Mouse (Mus musculus) frontal cortex, postnatal 10 days (tissue): ENCODE data around the gene Gm29735.
"Not testable (repeated sequence)": the region's sequence is repeated elsewhere in the genome, so short reads cannot be mapped to it uniquely, and the experiment has no call there.

ENCODE experiments used
- DNase-seq, 2 experiments: peaks; one replicate each; pipeline ENCODE4 v3.0.0; 2022; ENCODE audit warnings: low spot score in 2 of 2, mixed read lengths in 1 of 2

Gm29735 gene

DNA sequence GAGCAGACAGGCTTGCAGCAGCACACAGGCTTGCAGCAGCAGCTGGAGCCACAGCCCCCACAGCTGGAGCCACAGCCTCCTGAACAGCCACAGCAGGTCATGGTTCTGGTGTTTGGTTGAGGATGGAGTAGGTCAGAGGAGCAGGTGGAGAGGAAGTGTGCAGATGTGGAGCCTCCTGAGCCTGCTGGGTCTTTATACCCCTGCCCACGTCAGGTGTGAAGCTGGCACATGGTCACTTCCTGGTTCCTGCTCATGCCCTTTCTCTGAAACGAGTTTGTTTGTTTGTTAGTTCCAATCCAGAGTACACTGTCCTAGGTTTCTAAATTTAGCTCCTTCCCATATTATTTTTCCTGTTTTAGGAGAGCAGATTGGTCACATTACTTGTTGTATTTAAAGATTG lies at the start of gene Gm29735:
Gene Gm29735, minus strand, starts transcription at position 101 of the 400 bp plus-strand sequence.
- not testable (repeated sequence) for DNase-seq

DNA sequence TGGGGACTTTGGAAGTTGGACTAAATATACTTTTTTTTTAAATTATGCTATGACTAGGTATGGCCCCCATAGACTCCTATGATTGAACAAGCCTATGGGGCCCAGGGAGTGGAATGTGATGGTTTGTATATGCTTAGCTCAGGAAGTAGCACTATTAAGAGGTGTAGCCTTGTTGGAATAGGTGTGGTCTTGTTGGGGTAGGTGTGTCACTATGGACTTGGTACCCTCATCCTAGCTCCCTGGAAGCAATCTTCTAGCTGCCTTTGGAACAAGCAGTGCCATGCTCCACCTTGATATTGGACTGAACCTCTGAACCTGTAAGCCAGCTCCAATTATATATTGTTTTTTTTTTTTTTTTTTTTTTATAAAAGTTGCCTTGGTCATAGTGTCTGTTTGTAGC lies 48.6 kb upstream of the Gm29735 start:
- no peak for DNase-seq

DNA sequence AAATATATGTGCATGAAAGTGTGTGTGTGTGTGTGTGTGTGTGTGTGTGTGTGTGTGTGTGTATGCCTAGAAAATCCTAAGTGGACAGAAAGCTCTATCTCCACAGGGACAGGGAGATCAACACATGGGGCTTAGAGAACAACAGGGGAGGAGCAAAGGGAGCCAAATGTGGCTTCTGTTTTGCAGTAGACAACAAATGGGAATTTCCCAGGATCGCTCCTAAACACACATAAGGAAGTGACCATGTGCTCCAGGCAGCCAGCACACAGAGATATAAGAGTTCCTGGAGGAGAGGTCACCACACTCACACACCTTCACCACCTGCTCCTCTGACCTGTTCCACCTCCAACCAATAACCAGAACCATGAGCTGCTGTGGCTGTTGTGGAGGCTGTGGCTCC lies 44.2 kb upstream of the Gm29735 start, which contains the start of gene Krtap5-3:
Gene Krtap5-3, plus strand, starts transcription at position 301 of the 400 bp plus-strand sequence.
- DNase-seq = no peak

DNA sequence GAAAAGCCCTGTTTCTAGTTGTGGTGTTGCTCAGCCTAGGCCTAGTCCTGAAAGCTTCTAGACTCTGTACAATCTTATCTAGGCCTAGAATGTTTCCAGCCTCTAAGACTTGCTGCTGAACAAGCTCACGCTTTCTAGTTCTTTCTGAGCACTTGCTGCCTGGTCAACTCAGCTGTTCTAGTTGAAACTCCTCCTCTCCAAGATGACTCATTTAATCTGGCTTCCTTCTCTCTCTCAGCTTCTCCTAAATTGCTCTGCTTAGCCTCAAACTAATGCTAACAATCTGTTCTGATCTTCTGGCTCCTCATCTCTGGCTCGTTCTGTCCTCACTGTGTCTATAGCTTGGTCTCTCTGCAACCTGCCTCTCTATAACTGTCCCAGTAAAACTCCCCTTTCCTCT lies 41.8 kb upstream of the Gm29735 start:
- no peak for DNase-seq

DNA sequence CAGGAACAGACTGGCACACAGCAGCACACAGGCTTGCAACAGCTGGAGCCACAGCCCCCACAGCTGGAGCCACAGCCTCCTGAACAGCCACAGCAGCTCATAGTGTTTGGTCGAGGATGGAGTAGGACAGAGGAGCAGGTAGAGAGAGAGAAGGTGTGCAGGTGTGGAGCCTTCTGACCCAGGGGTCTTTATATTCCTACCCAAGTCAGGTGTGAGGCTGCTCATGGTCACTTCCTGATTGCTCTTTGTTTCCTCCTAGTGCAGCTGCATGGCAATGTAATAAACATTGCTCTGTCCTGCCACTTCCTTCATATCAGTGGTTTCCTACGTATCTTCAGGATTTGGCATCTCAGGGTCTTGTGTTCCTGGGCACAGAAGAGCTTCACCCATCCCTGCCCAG lies 33.4 kb upstream of the Gm29735 start, which contains the start of gene Gm10153:
Gene Gm10153, minus strand, starts transcription at position 101 of the 400 bp plus-strand sequence.
- no peak for DNase-seq

DNA sequence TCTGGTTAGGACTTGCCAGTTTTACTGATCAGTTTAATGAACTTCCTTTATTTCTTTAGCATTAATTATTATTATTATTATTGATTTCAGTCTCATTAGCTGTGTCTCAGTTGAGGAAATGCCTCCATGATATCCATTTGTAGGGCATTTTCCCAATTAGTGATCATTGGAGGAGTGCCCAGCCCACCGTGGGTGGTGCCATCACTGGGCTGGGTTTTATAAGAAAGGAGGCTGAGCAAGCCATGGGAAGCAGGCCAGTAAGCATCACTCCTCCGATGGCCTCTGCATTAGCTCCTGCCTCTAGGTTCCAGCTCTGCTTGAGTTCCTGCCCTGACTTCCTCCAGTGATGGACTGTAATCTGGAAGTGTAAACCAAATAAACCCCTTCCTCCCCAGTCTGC lies 31.2 kb upstream of the Gm29735 start:
- no peak for DNase-seq

DNA sequence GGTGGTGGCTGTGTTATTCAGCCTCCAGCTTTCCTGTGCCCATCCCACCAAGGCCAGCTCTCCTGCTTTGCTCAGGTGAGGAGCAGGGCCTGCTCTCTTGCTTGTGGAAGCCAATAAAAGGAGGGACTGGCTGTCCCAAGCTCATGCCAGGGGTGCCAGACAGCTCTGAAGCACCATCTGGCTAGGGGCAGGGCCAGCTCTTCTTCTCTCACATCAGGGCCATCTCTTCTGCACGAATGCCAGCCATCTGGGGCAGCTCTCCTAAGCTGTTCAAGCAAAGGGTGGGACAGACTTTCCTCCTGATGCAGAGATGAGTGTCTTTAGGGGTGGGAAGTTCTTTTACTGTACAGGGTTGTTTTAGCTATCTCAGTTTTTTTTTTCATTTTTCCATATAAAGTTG lies 24.1 kb upstream of the Gm29735 start:
- no peak for DNase-seq

DNA sequence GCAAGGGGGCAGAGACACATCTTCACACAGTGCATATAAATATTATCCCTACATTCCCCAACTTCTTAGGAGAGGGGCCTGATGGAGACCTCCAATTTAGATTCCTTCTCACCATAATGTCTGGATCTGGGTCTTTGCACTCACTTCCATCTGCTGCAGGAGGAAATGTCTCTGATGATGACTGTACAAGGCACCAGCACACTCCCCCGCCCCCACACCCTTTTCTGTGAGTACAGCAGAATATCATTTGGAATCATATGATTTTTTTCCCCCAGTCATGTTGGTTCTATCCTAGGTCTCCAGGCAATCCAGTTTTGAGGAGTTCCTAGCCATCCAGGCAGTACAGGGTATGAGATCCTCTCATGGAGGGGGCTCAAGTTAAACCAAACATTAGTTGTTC lies 21.8 kb upstream of the Gm29735 start:
- DNase-seq = peak in 1 of 2 experiments; percentile 14

DNA sequence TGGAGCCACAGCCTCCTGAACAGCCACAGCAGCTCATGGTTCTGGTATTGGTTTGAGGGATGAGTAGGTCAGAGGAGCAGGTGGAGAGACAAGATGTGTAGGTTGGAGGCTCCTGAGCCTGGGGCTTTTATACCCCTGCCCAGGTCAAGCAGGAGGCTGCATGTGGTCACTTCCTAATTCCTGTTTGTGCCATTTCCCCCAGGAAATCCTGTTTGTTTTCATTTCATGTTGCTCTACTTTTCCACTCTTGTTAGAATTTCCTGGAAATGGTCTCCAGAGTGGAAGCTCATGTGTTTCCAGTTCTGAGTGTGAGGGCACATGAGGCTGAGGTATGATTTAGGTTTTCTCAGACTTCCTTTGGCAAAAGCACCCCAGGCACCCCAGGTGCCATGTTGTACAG lies 19.0 kb upstream of the Gm29735 start, which contains the start of gene Krtap5-2:
Gene Krtap5-2, minus strand, starts transcription at position 101 of the 400 bp plus-strand sequence.
- not testable (repeated sequence) for DNase-seq

DNA sequence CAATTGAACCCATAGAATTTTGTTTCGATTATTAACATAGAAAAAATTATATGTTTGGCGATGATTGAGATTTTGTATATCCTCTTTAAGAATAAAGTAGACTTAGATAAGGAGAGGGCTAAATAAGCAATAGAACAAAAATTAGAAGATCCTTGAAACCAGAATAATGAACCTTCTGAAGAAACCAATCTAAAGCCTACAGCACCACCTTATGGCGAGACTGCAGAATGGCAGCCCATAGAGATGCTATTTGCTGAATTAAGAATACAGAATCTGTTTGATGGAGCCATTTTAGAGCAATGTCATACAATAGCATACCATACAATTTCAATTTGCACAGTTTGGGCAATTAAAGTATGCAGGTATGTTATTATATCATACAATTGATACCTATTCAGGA lies 12.9 kb upstream of the Gm29735 start:
- no peak for DNase-seq

DNA sequence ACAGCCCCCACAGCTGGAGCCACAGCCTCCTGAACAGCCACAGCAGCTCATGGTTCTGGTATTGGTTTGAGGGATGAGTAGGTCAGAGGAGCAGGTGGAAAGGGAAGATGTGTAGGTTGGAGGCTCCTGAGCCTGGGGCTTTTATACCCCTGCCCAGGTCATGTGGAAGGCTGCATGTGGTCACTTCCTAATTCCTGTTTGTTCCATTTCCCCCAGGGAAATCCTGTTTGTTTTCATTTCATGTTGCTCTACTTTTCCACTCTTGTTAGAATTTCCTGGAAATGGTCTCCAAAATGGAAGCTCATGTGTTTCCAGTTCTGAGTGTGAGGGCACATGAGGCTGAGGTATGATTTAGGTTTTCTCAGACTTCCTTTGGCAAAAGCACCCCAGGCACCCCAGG lies 8.7 kb upstream of the Gm29735 start, which contains the start of gene Gm4553:
Gene Gm4553, minus strand, starts transcription at position 101 of the 400 bp plus-strand sequence.
- not testable (repeated sequence) for DNase-seq

DNA sequence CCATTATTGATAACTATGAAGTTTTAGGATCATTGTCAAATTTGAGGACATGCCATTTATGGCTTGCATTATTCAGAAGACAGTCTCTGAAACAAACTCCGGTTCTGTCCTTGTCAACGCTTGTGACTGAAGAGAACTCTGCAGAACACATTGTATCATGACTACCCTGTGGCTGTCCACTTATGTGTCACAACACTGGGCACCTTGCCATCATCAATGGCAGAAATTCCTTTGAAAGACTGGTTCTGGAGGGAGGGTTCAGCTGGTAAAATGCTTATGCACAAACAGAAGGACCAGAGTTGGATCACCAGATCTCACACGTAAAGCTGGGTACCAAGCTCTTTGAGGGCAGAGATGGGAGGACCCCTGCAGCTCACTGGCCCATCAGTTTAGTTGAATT lies 2.5 kb upstream of the Gm29735 start:
- no peak for DNase-seq

DNA sequence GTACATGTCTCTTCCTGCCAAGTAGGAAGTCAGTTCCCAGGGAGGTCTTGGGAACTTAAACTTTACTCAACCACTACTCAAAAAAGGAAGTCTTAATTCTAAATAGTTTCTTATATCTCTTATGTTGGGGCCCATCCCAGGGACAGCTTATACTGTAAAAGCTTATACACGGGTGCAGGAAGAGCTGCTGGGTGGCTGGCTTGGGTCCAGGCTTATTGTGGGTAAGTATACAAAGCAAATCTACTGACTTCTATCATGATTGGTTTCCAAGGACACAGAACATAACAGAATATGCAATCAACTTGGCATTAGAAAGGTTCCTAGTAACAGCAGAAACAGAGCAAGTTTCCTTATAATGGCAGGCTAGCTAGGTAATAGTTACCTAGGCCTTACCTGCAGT lies 1.6 kb downstream of the Gm29735 start:
- DNase-seq = no peak

DNA sequence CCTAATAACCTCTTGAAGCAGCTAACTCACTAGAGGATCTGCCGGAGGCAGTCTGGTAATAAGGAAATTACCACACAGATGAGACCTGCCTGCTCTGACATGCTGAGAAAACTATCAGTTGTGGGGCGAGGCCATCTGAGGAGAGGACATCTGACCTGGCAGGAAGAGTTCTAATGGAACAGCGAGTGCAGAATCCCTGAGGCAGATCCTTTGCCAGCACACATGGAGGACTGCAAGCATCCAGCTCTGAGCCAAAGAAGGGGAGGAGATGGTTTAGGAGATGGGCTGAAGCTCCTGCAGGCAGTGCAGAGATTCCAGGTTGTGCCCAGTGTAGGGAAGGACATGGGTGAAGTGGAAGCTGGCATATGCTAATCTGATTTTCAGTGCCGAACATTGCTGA lies 4.7 kb downstream of the Gm29735 start:
- DNase-seq = no peak

DNA sequence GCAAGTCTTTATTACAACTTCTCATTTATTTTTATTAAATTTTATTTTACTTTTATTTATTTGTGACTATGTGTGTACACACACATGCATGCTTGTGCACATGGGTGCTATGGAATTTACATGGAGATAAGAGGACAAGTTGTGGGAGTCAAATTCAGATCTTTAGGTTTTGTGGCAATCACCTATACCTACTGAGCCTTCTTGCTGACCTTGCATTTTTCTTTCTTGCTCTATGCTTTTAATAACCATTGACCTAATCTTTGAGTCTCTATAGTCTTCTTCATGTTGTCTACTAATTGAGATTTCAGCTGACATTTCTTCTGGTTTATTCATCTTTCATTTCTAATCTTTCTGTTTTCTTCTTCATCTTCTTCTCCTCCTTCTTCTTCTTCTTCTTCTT lies 8.3 kb downstream of the Gm29735 start:
- no peak for DNase-seq

DNA sequence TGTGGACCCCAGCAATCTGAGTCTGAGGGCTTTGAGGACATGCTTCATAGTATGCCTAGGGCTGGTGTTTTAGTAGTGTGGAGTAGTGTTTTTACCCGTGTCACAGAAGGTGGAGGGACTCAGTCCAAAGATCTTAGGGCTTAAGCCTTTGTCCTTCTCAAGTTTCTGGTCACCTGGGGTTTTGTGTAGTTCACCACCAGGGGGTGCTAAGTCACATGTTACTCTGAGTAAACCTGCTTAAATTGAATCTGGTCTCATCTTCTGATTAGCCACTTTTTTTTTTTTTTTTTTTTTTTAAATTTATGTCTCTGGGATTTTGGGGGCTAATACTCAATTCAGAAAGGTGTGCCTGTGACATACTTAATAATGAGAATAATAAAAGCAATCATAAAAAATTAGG lies 10.9 kb downstream of the Gm29735 start:
- peak; percentile 7 to 17 for DNase-seq

DNA sequence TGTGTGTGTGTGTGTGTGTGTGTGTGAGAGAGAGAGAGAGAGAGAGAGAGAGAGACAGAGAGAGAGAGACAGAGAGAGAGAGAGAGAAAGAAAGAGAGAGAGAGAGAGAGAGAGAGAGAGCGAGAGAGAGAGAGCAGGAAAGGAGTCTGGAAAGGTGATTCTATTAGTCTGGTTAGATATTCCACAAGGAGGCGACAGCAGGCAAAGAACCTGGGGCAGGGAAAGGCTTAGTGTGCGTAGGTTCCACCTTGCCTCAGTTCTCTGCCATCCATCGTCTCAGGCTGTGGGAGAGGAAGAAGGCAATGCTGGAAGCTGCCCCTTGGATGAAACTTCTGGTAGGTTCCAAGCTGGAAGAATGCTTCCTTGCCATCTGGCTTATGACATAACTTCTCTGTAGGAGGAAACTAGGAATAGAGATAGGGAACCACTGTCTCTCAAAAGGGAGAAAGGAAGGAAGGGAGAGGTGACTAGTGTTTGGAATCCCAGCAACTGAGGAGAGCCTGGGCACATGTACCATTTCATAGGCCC lies 11.4 kb downstream of the Gm29735 start:
- DNase-seq = no peak

DNA sequence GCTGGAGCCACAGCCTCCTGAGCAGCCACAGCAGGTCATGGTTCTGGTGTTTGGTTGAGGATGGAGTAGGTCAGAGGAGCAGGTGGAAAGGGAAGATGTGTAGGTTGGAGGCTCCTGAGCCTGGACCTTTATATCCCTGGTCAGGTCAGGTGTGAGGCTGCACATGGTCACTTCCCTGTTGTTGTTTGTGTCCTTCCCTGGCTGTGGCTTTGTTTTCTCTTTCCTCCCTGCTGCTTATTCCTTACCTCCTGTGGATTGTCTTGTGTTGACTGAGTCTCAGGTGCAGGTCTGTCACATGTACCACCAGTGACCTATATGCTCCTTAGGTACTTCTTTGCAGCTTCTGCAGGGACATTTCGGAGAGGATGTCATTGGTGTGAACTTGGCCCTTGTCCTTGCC lies 12.4 kb downstream of the Gm29735 start, which contains the start of gene Gm45337:
Gene Gm45337, minus strand, starts transcription at position 101 of the 400 bp plus-strand sequence.
- DNase-seq = no peak

DNA sequence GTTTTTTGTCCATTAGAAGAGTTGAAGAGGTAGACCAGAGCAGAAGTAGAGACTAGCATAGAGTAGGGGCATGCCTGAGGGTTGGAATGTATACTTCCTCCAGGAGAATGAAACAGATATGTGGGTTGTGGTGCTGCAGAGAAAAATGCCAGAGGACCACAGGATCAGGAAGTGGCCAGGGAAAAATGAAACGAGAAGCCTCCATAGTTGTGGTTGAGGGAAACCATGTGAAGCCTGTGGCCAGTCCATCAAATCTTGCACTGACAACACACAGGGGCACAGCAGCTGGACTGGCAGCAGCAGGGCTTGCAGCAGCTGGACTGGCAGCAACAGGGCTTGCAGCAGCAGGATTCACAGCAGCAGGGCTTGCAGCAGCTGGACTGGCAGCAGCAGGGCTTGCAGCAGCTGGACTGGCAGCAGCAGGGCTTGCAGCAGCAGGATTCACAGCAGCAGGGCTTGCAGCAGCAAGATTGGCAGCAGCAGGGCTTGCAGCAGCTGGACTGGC lies 13.4 kb downstream of the Gm29735 start:
- DNase-seq = not testable (repeated sequence)

DNA sequence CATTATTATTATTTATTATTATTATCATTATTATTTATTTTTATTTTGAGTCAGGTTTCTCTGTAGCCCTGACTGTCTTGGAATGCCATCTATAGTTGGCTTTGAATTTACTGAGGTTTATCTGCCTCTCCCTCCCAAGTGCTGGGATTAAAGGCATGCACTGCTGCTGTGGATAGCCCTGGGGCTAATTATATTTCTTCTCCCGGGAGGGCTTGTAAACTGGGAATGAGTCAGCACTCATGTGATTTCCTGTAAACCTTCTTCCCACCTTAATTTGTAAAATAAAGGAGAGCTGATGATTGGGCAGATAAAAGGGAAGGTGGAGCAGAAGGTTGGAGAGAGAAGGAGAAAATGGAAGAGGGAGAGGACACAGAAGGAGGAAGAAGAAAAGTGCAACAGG lies 16.2 kb downstream of the Gm29735 start:
- no peak for DNase-seq

DNA sequence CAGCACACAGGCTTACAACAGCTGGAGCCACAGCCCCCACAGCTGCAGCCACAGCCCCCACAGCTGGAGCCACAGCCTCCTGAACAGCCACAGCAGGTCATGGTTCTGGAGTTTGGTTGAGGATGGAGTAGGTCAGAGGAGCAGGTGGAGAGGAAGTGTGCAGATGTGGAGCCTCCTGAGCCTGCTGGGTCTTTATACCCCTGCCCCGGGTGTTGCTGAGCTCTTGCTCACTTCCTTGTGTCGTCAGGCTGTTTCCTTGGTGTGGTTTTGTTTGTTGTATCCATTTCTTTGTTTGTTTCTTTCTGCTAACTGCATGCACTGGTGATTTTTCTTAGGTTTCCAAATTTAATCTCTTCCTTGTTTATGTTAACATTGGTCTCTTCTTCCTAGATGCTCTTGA lies 21.0 kb downstream of the Gm29735 start, which contains the start of gene Gm39115:
Gene Gm39115, minus strand, starts transcription at position 101 of the 400 bp plus-strand sequence.
- DNase-seq = not testable (repeated sequence)

DNA sequence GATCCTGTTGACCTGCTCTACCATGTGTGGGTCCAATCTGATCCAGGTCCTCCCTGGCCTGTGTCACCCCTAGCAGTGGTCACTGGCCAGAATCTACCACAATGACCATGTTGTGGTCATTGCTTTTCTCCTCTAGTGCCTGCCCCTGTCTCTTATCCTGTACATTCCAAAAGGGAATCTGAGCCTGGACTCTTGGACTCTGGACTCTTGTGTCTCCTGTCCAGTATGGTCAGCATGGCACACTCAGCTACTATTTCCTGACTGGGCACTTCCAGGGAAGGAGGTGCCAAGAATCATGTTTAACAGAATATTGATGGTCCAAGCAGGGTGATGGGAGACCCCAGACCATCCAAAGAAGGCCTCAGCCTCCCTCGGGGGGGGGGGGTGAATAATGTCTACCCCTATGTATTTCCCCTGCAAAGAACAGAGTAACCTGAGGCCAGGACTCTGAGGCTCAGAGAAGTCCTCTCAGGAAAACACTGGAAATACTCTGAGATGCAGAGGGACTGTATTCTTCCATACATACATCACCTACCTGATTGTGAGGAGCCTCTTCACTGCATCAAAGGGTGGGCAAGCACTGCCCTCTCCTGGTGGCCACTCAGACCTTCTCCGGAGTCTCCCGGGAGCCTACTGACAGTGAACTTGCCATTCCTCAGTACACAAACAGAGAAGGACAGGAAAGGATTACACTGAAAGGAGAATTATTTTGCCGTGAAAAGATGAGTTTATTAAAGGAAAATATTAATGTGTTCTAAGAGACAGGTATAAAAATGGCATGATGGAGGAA lies 22.5 kb downstream of the Gm29735 start:
- no peak for DNase-seq

DNA sequence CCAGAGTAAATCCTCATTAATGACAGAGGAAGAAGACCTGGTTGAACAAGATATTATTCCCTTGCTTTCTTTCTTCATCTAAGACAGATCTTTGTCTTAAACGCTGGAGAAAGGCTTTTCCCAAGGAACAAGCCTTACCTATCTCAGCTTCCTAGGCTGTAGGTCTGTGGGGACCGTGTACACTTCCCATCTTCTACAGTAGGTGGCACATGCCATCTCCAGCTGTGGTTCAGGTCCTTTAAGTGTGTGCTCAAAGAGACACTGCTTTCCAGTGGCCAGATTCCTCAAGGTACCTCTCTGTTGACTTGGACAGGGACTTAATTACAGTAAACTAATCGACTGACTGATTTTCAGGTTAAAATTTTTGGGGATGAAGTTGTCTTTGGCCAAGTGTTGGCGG lies 28.1 kb downstream of the Gm29735 start:
- no peak for DNase-seq
